Mouse (Mus musculus) MEL (cell line): ENCODE data around the gene Hrnr.

Experiments
- CTCF ChIP-seq, 3 experiments: IDR thresholded peaks in 2 of 3; conservative IDR thresholded peaks in 1 of 3; 2 replicates each; pipeline ENCODE4 v1.5.1; 2011 to 2012; ENCODE audit warnings: low read length in 3 of 3, low read depth in 2 of 3, mild to moderate bottlenecking in 2 of 3, improper control_type of control experiment in 1 of 3, inconsistent platforms in 1 of 3, mixed read lengths in 1 of 3, moderate library complexity in 1 of 3; ENCODE audit not compliant: control insufficient read depth in 1 of 3, insufficient read depth in 1 of 3, poor library complexity in 1 of 3, severe bottlenecking in 1 of 3
- GATA1 ChIP-seq: IDR thresholded peaks from 2 replicates; pipeline ENCODE4 v1.6.1; 2011; ENCODE audit warnings: low read depth, low read length, improper control_type of control experiment
- ZKSCAN1 ChIP-seq: IDR thresholded peaks from 2 replicates; pipeline ENCODE4 v1.6.1; 2012; ENCODE audit warnings: low read depth, mild to moderate bottlenecking, inconsistent platforms, low read length, improper control_type of control experiment, moderate library complexity

GRCm38 (mm10) chr3:93273223-93273622, 46.3 kb upstream of the Hrnr start, which contains the start of gene Flg:
- TF ChIP-seq CTCF (IDR thresholded peaks at IDR 0.05 in 2 of 3, conservative IDR thresholded peaks at IDR 0.05 in 1 of 3; ENCODE audit: control insufficient read depth in 1 of 3, insufficient read depth in 1 of 3, low read depth in 2 of 3, low read length in 3 of 3, poor library complexity in 1 of 3, severe bottlenecking in 1 of 3) (no peak), GATA1 (no peak), ZKSCAN1 (no peak)
